Mouse (Mus musculus): ENCODE results near the gene Sgta. TPM values are rescaled to one million over a fixed set of nuclear protein-coding genes. Genes with fewer than 3 reads are reported as not detected.
A peak's percentile ranks its signal among the peaks of the same experiment; 100 is the strongest.
"Not testable (repeated sequence)": the region's sequence is repeated elsewhere in the genome, so short reads cannot be mapped to it uniquely, and the experiment has no call there.

Gene Sgta
- 10 to 100 TPM; 96.1 to 99.9 TPM for total RNA-seq (2021)

DNA sequence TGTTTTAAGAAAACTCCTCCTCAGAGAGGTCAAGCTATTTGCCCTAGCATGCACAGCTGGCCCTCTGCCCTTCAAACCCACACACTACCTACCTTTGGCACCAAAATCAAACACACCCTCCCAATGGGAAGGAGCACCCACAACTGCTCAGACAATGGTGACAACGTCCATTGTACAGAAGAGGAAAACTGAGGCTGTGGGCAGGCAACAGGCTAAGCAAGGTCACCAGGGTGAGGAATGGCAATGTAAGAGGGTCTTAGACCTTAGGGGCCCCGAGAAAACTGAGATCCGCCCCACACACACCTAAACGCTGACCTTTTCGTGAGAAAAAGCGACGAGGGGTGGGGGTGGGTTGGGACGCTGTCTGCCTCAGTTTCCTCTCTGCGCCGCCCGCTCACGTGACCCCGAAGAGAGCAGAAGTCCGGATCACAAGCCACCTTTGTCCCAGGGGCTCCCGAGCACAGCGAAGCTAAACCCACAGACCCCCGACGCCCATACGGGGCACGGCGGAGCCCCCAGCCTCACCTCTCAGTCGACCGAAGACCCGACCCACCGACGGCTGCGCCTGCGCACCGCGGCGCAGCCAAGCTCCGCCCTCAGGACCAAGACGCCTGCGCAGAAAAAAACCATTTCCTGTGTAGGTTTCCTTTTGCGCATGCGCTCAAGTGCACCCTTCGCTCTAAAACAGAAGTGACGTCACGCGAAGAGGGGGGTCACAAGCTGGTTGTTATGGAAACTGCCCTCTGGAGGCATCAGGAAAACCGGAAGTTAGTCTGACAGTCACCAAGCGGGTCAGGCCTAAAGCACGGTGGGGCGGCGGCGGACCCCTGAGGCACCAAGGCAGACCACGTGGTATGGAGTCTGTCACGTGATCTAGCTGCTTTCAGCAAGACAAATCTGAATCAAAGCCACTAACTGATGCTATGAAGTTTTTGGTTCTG is at the start of gene Sgta:
Gene Sgta, minus strand, starts transcription at position 579 of the 941 bp plus-strand sequence.
- intact Hi-C loops (cut with DNase I) = no loop called here
- DNase-seq = peak; percentile 98 to 99

DNA sequence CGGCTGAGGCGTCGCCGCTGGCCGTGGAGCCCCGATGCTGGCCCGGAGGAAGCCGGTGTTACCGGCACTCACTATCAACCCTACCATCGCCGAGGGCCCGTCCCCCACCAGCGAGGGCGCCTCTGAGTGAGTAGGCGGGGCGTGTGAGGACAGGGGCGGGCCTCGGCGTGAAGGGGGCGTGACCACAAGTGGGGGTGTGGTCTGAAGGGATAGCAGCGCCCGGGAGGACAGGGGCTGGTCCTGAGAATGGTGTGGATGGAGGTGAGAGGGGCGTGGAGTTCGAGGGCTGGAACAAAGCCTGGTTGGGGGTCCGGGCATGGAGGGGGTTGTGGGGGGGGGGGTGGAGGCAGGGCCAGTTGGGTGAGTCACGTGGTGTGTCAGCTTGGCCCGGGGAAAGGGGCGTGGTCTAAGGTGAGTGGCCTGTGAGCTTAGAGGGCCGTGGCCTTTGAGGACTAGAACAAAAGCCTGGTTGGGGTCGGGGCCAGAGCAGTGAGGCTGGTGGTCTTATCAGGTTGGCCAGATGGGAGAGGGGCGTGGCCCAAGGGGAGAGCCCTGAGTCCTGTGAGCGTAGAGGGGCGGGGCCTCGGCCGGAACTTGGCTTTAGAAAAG is 46.2 kb upstream of the Sgta start:
- intact Hi-C loops (cut with DNase I) = no loop called here
- peak; percentile 80 to 88 for DNase-seq

DNA sequence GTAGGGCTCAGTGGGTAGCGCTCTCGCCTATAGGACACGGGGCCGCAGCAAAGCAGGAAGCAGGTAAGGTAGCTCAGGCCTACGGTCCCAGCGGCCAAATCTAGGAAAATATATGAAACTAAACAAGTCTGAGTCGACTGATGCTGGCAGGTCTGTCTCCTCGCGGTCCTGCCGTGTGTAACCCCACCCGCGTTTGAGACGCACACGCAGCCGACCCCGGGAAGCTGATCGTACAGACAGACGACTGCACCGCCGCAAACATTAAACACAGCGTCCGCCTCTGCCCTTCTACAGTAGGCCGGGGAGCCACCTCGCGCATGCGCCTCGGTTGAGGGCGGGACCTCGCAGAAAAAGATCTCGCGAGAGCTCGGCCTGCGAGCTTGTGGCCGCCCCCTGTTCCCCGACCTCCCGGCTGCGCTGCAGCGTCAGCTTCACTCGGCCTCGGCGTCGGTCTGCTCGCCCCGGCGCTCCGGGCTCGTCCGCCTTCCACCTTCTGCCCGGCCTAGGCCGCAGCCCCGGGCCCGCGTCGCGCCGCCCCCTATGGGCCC is 45.7 kb upstream of the Sgta start, which contains the start of gene Map2k2:
Gene Map2k2, plus strand, starts transcription at position 351 of the 548 bp plus-strand sequence.
- intact Hi-C loops (cut with DNase I) = no loop called here

DNA sequence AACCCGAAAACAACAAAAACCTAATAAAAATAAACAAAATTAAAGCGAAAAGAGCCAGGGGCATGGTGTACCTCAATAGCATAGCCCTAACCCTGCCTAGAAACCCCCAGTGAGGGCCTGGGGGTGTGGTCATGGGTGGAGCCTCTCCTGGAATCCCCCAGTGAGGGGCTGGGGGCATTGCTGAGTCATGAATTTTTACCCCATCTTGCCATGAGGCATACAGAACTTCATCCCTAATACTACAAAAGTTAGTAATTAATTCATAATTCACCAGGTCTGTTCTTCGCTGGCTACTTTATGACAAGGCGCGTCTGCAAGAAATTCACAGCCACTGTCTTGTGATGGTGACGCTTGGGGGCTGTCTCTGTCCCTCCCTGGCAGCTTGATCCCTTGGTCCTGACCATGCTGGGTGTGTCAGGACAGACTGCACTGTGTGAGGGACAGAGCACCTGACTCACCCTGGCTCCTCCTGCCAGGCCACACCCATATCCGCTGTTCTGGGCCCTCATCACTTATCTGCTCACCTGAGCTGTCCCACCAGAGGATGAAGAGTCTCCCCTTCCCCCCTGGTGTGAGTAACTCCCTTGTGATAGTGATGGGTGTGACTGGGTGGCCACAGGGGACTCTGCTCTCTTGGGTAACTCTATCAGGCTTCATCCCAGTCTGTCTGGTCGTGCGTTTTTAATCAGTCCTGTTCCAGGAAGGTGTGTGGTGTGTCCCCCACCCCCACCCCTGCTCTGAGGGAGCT is 35.1 kb upstream of the Sgta start:
- no peak for DNase-seq
- intact Hi-C loops (cut with DNase I) = no loop called here

More for the DNA sequence above, 45.7 kb upstream of the Sgta start, which contains the start of gene Map2k2:
- DNase-seq = peak; percentile 98 to 99

DNA sequence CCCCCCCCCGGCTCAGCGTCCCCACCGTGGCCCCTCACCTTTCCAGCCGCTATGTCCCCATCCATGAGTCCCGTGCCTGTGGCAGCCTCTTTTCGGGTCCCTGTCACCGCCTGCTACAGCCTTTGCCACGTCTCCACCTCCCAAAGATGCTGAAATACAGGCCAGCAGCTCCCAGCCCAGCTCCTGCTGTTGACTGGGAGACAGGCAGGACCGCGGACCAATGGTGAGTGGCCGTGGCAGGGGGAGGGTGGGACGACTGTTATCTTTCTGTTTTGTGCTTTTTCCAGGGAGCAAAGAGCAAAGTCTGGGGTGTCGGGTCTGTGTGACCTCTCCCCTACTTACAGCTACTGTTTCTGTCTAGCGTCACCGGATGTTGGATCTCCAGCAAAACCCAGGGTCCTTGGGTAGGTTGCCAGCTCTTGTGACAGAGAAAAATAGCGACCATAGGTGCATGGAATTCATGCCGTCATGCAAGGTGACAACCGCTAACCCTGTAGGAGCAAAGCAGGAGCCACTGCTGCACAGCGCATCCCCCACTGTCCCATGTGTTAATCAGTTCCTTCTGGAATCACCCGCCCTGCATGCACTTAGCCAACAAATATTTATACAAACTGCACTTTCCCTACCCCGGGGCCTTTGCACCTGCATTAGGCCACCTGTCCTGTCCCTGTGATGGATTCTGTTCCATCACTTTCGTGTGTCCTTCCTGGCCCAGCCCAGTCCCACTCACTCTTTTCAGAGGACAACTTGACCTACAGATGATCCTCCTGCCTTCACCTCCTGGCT is 32.7 kb upstream of the Sgta start:
- intact Hi-C loops (cut with DNase I) = no loop called here
- peak; percentile 40 to 57 for DNase-seq

DNA sequence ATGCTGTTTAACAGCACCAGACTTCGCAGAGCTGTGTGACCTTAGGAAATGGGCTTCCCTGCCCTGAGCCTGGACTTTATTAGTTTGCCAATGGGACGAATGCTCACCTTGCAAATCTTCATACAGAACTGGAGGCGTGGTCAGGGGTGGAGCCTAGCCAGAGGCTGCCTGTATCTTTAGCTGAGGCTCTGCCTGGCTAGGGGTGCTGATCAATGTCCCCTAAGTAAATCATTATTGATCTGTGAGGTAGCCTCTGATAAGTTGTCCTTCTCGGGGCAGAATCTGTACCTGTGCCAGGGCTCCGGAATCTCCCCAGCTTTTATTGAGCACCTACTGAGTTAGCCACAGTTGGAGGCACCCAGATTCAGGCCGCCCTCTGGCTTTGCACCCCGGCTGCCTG is 30.6 kb upstream of the Sgta start:
- intact Hi-C loops (cut with DNase I) = no loop called here
- no peak for DNase-seq

DNA sequence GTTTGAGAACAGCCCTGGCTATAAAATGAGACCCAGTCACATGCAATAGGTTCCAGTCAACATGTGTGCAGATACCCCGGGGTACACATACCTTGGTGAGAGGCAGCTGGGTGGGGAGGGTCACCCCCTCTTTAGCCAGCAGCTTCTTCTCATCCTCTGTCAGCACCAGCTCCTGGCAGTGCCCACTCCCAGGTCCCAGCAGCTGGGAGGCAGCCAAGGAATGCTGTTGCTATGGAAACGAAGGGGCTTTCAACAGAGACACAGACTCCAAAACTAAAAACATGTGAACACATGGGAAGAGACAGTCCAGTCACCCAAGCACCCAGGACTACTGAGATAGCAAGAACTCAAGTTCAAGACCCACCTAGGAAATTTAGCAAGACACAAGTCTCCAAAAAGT is 29.2 kb upstream of the Sgta start:
- intact Hi-C loops (cut with DNase I) = no loop called here
- DNase-seq = no peak

DNA sequence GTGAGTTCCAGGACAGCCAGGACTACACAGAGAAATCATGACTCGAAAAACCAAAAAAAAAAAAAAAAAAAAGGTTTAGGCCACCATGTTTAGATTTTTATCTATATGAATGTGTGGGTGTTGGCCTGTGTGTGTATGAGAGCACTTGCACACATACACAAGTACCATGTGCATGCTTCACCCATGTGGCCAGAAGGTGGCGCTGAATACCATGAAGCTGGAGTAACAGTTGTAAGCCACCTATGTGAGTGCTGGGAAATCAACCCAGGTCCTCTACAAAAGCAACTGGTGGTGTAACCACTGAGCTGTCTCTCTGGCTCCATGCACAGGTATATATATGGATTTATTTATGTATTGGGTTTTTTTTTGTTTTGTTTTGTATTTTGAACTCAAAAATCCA is 27.0 kb upstream of the Sgta start:
- DNase-seq = peak in 1 of 2 experiments; percentile 32
- intact Hi-C loops (cut with DNase I) = no loop called here

DNA sequence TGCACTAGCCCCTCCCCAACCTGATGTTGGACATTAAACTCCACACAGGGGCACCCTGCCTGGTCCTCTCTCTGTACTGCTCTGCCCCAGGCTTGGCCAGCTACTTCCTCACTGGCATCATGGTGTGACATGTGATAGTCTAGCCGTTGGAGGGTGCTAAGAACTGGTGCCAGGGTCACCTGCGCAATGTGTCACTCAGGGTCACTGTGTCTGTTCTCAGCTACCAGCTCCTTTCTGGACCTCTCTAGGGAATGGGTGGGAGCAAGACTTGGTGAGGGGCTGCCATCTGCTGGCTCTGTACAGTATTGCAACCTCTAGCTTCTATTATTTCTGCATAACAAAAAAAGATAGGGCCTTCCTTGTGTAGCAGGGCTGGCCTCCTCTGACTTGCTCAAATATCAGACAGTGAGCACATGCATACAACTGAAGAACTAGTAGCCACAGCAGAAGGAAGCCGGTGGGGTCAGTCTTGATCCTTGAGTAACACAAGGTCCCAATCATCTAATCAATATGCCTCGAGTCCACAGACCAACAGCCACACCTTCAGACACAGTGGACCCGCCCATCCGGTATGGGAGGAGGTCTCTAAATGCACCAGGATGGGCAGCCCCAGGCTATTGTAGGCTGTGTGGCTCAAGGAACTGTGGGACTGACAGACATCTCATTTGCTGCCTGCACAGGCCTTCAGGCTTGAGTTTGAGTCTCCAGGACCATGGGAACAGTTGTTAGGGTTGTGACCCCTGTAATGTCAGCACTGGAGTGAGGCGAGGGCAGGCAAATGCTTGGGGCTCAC is 22.4 kb upstream of the Sgta start:
- intact Hi-C loops (cut with DNase I) = loop anchor here (1.0 to 2.0 kb wide), 2 partner anchors 66 to 82 kb away; no protein-coding TSS in a partner anchor
- peak; percentile 72 to 80 for DNase-seq

DNA sequence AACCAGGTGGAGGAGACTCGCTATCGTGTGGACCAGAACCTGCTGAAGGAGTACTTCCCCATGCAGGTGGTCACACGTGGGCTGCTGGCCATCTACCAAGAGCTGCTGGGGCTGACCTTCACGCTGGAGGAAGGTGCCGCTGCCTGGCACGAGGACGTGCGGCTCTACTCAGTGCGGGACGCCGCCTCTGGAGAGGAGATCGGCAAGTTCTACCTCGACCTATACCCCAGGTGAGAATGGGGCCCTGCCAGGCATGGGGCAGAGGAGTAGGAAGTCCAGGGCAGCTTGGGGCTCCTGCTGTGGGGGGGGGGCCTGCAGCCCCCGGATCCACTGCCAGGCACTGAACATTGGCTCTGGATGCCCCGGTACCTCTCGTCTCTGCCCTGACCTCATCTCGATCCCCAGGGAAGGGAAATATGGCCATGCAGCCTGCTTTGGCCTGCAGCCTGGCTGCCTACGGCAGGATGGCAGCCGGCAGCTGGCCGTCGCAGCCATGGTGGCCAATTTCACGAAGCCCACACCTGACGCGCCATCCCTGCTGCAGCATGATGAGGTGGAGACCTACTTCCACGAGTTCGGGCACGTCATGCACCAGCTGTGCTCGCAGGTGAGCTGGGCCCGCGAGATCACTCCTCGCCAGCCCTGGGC is 20.2 kb upstream of the Sgta start:
- DNase-seq = no peak
- intact Hi-C loops (cut with DNase I) = no loop called here

DNA sequence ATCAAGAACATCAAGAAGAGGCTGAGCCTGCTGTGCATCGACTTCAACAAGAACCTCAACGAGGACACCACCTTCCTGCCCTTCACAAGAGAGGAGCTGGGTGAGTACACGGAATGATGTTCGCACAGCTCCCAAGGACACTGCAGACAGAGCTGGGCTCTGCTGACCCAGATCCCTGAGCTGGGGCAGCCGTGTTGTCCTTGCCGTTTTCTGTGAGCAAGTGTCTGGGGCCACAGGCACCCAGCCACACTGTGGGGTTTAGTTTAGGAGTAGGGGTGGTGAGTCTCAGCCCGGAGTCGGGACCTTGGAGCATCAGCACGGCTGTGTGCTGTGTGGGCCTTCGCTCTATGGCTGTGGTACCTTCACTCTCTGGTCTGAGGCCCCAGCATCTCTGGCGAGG is 17.9 kb upstream of the Sgta start:
- intact Hi-C loops (cut with DNase I) = no loop called here
- no peak for DNase-seq

DNA sequence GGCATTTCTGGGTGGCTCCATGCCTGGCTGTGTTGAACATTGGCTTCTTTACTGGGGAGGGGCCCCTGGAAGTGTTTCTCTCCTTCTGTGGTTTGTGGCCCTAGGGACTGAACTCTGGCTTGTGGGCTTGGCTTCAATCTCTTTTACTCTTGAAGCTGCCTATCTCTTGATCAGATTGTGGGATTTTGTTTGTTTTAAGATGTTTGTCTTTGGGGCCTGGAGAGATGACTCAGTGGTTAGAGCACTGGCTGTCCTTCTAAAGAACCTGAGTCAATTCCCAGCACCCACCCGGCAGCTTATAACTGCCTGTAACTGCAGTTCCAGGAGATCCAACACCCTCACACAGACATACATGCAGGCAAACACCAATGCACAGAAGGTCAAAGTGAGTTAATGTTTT is 16.4 kb upstream of the Sgta start:
- intact Hi-C loops (cut with DNase I) = no loop called here

DNA sequence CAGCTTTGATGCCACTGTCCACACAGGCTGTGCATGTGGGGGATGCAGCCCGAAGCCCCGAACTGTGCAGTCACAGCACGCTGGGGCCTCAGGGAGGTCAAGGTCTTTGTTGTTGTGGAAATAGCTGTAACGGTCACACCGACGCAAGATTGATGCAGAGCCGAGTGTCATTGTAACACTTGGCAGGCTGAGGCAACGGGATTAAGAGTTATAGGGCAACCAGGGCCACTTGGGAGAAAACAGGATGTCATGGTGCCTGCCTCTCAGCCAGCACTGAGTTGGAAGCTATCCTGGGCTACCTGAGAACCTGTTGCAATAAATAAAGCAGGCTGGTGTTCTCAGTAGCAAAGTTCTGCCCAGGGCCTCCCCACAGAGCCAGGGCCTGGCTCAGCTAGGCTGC is 15.8 kb upstream of the Sgta start:
- intact Hi-C loops (cut with DNase I) = no loop called here
- DNase-seq = no peak

More for the DNA sequence above, 16.4 kb upstream of the Sgta start:
- DNase-seq = no peak

DNA sequence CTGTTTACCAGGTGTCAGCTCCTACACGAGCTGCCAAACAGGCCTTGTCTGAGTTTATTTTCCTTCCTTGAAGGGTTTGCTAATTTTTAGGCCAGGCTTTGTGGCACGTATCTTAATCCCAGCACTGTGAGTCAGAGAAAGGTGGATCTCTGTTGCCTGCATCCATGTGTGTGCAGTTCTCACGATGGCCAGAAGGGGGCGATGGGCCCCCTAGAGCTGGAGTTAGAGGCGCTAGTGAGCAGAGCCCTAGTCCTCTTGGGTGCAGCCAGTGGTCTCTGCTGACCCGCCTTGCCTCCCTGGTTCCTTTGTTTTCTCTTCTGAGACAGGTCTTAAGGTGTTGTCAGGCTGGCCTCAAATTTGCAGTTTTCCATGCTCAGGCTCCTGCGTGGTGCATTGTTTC is 13.5 kb upstream of the Sgta start:
- intact Hi-C loops (cut with DNase I) = no loop called here
- DNase-seq = no peak

DNA sequence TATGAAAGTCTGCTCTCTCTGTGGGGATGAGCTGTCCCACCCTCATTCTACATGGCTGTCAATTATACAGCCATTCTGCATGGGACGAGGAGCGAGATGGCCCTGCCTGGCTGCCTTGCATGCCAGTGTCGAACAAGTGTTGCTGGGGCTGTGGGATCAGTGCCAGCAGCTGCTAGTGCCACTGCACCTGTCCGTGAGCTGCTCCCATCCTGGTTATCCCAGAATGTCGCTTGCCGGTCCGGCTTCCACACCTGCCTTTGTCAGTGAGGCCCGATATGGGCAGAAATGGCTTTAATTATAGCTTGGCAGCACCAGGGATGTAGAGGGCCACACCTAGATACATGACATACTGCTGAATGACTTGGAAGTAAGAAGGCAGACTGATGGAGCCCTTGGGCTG is 12.3 kb upstream of the Sgta start:
- intact Hi-C loops (cut with DNase I) = no loop called here
- no peak for DNase-seq

DNA sequence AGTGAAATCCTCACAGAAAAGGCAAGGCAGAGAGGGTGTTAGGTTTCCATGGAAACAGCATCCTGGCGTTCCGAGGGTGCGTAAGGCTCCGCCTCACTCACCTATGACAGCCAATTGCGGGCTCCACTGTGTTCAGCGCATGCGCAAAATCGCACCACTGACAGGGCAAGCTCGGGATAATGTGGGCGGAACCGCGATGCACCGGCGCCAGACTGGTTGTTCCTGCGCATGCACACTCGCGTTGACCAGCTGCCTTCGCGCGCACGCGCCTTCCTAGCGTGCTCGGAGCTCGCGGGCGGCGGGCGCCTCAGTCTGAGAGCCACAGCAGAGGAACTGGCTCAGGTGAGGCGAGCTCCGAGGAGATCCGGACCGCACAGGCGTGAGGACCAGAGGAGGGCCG is 9.9 kb upstream of the Sgta start, which contains the start of gene Thop1:
Gene Thop1, plus strand, starts transcription at position 200 of the 400 bp plus-strand sequence.
- peak; percentile 93 to 95 for DNase-seq
- intact Hi-C loops (cut with DNase I) = no loop called here

DNA sequence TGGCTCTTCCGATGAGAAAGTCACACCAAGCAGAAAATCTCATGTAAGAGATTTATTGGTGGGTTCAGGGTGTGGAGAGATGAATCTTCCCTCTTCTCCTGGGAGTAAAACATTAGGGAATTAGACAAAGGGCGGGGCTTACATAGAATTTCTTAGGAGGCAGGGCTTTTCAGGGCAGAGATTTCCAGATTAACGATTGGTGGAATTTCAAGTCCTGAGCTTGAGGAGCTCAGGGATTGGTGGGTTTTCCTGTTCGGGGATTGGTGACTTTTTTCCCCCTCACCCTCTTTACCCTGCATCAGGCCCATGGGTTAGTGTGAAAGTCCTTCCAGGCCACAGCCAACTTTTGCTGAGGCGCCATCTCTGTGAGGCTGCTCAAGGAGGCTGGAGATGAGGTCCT is 8.7 kb upstream of the Sgta start:
- intact Hi-C loops (cut with DNase I) = no loop called here
- DNase-seq = no peak

DNA sequence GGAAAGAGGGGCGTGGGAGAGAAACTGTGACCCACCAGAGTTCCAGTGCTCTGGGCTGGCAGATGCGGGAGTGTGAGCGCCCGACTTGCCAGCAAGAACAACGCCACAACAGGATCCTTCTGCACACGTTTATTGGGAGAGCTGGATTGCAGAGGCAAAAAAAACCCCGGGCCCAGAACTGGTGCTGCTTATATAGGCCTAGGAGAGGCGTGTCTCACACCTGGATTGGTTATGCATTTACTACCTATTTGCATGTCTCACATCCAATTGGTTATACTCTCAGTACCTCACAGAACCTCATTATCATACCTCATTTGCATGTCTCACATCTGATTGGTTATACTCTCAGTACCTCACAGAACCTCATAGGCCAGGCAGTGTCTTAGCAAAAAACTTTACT is 4.5 kb upstream of the Sgta start:
- DNase-seq; intact Hi-C loops (cut with DNase I): not testable (repeated sequence)

DNA sequence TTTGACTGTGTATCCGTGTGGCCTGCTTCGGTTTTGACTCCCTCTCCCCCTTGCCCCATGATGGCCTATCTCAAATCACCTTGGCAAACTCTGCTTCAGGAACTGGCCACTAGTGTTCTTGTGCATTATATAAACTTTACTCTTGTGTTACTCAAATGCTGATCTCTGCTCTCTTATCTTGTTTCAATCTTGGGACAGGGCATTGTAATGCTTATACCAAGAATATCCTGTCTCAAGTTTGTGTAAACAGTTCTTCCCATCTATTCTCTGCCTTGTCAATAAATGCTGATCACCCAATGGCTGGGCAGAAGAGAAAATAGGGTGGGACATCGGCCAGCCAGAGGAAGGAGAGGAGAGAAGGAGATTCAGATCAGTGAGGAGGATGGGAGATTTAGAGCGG is 2.7 kb upstream of the Sgta start:
- no peak for DNase-seq
- intact Hi-C loops (cut with DNase I) = no loop called here
